Mouse (Mus musculus) spleen, postnatal 0 days (tissue): Measurements from ENCODE around the gene Rpusd2. TPM values are rescaled to one million over a fixed set of nuclear protein-coding genes. Genes with fewer than 3 reads are reported as not detected.

ENCODE experiments used
- polyA plus RNA-seq: library from polyadenylated mRNA; unstranded; fragments of >200 nt; fragmentation: Nextera tagmentation; extraction: Ambion mirVana; gene quantifications from 2 replicates; pipeline ENCODE4 v1.2.1, GENCODE M21; 2015

Gene Rpusd2
- 4.5 and 5.2 TPM in 2 replicates for polyA plus RNA-seq

DNA sequence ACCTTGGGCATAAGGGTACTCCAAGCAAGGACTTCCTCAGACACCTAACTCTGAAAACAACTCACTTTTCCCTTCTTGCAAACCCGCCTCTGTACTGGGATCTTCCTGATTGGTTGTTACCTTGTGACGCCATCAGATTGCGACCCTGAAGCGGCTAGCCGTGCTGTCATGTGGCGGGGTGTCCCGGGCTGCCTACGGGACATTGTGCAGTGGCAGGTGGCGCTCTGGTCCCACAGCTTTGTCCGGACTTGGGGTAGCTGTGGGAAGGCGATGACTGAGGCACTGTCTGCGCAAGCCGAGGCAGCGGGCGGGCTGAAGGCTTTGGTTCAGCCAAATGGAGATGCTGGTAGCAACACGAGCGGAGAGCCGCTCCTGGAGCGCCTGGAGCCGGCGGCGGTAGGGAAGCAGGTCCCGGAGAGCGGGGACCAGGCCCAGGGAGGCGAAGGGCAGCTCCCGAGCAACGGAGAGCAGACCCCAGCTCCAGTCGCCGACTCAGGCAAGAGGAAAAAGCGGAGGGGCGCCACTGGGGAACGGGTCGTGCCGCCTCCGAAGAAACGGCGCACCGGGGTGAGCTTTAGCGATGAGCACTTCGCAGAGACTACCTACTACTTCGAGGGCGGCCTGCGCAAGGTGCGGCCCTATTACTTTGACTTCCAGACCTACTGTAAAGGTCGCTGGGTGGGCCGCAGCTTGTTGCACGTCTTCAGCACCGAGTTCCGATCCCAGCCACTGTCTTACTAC lies at the start of gene Rpusd2:
TSS of gene Rpusd2 (plus strand) at position 135 of the 741 bp plus-strand sequence.

DNA sequence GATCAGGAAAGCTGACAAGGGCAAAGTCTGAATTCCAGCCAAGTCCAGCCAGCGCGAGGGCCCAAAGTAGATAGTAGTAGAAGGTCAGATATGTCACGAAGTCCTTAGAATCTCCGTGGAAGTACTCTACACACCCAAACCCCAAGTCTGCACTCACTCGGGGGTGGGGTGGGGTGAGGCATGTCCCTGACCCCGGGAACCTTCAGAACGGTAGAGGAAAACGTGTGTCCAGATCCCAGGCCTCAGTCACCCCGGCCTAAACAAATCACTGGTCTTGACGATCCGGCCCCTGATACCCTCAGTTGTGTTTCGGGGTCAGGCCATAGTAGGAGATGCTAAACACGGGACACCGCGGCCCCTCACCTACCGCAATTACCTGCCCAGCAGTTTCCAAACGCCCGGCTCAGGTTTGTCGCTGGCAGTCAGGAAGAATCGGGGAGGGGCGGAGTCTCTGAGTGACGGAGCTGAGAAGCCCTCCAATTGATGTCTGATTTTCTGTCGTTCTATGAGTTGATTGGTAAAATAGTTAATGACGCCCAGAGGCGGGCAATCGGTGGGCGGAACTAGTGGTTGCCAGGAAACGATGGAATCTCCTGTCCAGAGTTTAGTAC lies 5.5 kb upstream of the Rpusd2 start, which contains the start of gene Ccdc32:
TSS of gene Ccdc32 (minus strand) at position 453 of the 611 bp plus-strand sequence.

DNA sequence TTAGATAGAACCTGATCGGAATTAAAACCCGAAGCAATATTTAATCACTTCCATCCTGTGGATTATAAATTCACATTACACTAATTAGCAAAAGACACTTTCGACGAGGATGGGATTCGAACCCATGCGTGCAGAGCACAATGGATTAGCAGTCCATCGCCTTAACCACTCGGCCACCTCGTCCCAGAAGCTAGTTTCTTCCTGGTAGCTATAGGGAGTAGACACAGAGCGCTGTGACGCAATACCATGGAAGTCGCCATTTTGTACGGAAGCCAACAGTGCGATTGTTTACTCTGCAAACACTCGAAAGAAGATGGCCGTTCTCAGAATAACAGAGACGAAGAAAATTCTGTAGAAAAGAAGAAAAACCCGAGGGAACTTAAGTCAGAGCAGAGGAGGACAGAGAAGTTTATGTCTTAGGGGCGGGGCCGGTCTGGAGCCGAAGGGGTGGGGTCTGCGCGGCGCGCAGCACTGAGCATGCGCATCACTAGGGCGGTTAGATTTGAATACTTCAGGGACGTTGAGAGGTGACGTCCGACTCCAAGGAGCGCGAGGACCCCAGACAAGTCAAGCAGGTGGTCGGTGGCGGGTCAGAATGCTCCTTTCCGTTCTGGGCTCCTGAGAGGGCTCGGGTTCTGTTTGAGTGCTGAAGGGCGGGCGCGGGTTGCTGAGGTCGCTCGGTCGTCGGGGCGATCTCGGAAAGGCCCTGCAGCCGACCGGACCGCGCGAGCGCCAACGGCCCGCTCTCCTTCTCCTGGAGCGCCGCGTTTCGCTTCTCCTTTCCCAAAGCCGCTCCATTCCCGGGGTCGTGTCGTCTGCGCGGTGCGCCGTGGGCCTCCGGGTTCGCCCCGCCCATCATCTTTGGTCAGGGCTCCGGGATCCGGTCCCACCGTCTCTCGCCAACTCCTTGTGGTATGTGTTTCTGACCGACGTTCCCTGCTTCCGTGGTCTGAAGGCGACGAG lies 12.3 kb downstream of the Rpusd2 start, which contains the start of gene Knl1:
TSS of gene Knl1 (plus strand) at position 471 of the 963 bp plus-strand sequence.

Other genes with a start within 250 kb of the Rpusd2 start
- 72.3 and 81.3 TPM in 2 replicates for gene Knstrn, start 220.8 kb upstream of the Rpusd2 start, polyA plus RNA-seq
- gene Ivd, start 172.8 kb upstream of the Rpusd2 start, polyA plus RNA-seq, result 18.1 and 20.7 TPM in 2 replicates
- 3.8 and 3.9 TPM in 2 replicates for gene Bahd1, start 134.4 kb upstream of the Rpusd2 start, polyA plus RNA-seq
- 9.4 and 12.5 TPM in 2 replicates for gene Chst14, start 108.3 kb upstream of the Rpusd2 start, polyA plus RNA-seq
- 20.5 and 21.1 TPM in 2 replicates for gene Ccdc32, start 5.4 kb upstream of the Rpusd2 start, polyA plus RNA-seq
- 91.5 and 108 TPM in 2 replicates for gene Knl1, start 12.3 kb downstream of the Rpusd2 start, polyA plus RNA-seq
- 33.4 and 40.9 TPM in 2 replicates for gene Rad51, start 78.0 kb downstream of the Rpusd2 start, polyA plus RNA-seq
- gene Rmdn3, start 122.2 kb downstream of the Rpusd2 start, polyA plus RNA-seq, result 41.3 and 50.8 TPM in 2 replicates
- gene Gchfr, start 133.0 kb downstream of the Rpusd2 start, polyA plus RNA-seq, result 5.2 and 5.7 TPM in 2 replicates
- gene Gm14137, start 139.7 kb downstream of the Rpusd2 start, polyA plus RNA-seq, result 0.15 and 0.20 TPM in 2 replicates
- 21.1 and 21.7 TPM in 2 replicates for gene Zfyve19, start 173.8 kb downstream of the Rpusd2 start, polyA plus RNA-seq
- gene Dnajc17, start 174.0 kb downstream of the Rpusd2 start, polyA plus RNA-seq, result 11.6 and 11.7 TPM in 2 replicates
- gene Ppp1r14d, start 195.1 kb downstream of the Rpusd2 start, polyA plus RNA-seq, result not detected in 2 replicates
- gene Spint1, start 202.6 kb downstream of the Rpusd2 start, polyA plus RNA-seq, result 0.93 and 1.2 TPM in 2 replicates
- 0.46 and 0.77 TPM in 2 replicates for gene Rhov, start 236.5 kb downstream of the Rpusd2 start, polyA plus RNA-seq